Mouse (Mus musculus) heart, adult 2 months (tissue): ENCODE measurements around the gene Tgtp2. TPM values are rescaled to one million over a fixed set of nuclear protein-coding genes. Genes with fewer than 3 reads are reported as not detected.

Source experiments
- DNase-seq, 2 experiments: peaks; one replicate each; pipeline ENCODE4 v3.0.0; 2021
- H3K27ac ChIP-seq: fragments of 200-600 bp; 2 replicates; pipeline ENCODE4 v1.8.1; 2022
- H3K27me3 ChIP-seq: fragments of 200-500 bp; 2 replicates; pipeline ENCODE4 v1.6.1; 2012; ENCODE audit warnings: mild to moderate bottlenecking, low read length, inconsistent platforms, mixed read lengths; ENCODE audit not compliant: control insufficient read depth, insufficient read depth
- H3K36me3 ChIP-seq: fragments of 200-500 bp; 2 replicates; pipeline ENCODE4 v1.6.1; 2012; ENCODE audit warnings: low read length, inconsistent platforms; ENCODE audit not compliant: control insufficient read depth, insufficient read depth
- H3K4me1 ChIP-seq: fragments of 200-500 bp; 2 replicates; pipeline ENCODE4 v1.6.1; 2011; ENCODE audit warnings: low read length; ENCODE audit not compliant: control insufficient read depth, insufficient read depth
- H3K4me3 ChIP-seq: fragments of 200-600 bp; 2 replicates; pipeline ENCODE4 v1.8.1; 2022
- H3K79me2 ChIP-seq: fragments of 200-500 bp; replicated peaks from 2 replicates; pipeline ENCODE4 v1.6.1; 2012; ENCODE audit warnings: mild to moderate bottlenecking, inconsistent platforms, low read length, moderate library complexity, mixed read lengths; ENCODE audit not compliant: control insufficient read depth, insufficient read depth
- H3K9ac ChIP-seq: fragments of 200-500 bp; 2 replicates; pipeline ENCODE4 v1.6.1; 2012; ENCODE audit warnings: low read depth, mild to moderate bottlenecking, control low read depth, inconsistent platforms, low read length, mixed read lengths
- CTCF ChIP-seq: fragments of 200-600 bp; IDR thresholded peaks from 2 replicates; pipeline ENCODE4 v1.8.1; 2022; ENCODE audit warnings: antibody characterized with exemption, mild to moderate bottlenecking, moderate library complexity
- EP300 ChIP-seq: fragments of 200-500 bp; IDR thresholded peaks from 2 replicates; pipeline ENCODE4 v1.6.1; 2011; ENCODE audit warnings: low read depth, low read length, control low read depth; ENCODE audit not compliant: insufficient read depth
- POLR2A ChIP-seq: fragments of 200-500 bp; IDR thresholded peaks from 2 replicates; pipeline ENCODE4 v1.6.1; 2011; ENCODE audit warnings: mild to moderate bottlenecking, low read depth, low read length, control low read depth; ENCODE audit not compliant: insufficient read depth
- WGBS: fragments of 180-500 bp; shearing (Covaris S2); methylation state at CpG from one replicate; pipeline ENCODE4 v1.1.7; 2018; 5-methylcytosine and 5-hydroxymethylcytosine counted together
- intact Hi-C: fragments of 180-260 bp; cut with DNase I; formaldehyde crosslinking; loops from one replicate; pipeline ENCODE4 v1.15.1; 2025
- polyA plus RNA-seq: library from polyadenylated mRNA; depleted of rRNA; stranded (reverse); fragments of >200 nt; gene quantifications from 2 replicates; pipeline ENCODE4 v1.2.3, GENCODE M21; 2012
- total RNA-seq, 2 experiments: library from RNA; stranded (reverse); gene quantifications; 2 replicates each; pipeline ENCODE4 v1.2.3; 2021

Gene Tgtp2
- total and polyA plus RNA-seq, 3 experiments: 1.2 to 7.2 (median 6.9) TPM

DNA sequence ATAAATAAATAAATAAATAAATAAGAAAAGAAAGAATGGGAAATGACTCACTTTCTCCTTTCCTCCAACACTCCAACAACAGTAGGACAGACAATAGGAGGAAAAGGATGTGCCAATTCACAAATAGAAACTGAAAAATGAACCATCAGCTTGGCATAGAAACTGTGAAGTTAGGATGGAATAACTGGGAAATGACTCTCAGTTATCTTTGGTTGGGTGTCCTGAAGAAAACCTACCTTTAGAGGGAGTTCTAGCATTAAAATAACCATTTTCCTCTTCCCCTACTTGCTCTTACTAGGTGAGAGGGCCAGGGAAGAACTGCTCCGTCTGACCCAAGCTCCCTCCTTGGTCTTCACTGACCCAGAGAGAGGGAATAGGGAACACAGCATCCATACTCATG, 41.7 kb upstream of the Tgtp2 start:
- 42% methylated on average over 1 of the region's 1 CpGs for WGBS
- H3K79me2 ChIP-seq: no peaks in the 10 kb centered on the region
- intact Hi-C loops: loop anchor here (2.0 to 5.0 kb wide), 4 partner anchors 81 to 315 kb away; partner anchors contain the start of gene Btnl9

DNA sequence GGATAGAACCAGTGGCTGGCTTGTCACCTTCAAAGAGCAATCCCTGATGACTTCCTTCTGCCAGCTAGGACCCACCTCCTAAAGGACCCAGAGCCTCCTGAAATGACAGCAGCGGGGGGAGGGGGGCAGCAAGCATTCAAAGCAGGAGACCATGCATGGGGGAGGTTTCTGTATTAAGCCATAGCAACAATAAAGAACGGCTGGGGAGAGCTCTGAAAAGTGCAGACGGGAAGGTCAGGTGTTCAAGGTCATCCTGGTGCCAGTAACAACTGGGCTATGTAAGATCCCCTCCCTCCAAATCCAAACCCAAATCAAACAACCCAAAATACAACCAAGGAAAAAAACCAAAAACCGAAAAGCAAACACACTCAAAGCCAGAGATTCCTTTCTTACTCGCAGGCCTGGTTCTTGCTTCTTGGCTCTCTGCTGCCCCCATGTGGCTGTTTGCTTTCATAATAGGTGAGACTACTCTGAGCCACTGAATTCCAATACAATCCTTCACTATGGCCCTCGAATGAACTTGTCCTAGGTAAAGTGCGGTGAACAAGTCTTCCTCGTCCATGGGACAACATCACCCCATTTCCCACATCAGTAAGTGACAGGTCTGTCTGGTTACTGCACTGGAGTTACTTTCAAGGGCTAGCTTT, 39.2 kb upstream of the Tgtp2 start:
- DNase-seq: peak; percentile 84 to 88
- no peak overlapping the region for H3K4me3 ChIP-seq
- H3K79me2 ChIP-seq: no peaks in the 10 kb centered on the region
- no peak overlapping the region for H3K27ac ChIP-seq
- 13% methylated on average over 8 of the region's 8 CpGs for WGBS
- no peaks in the 10 kb centered on the region for H3K36me3 ChIP-seq
- H3K27me3 ChIP-seq: no peaks in the 10 kb centered on the region
- peaks cover 4% of the 10 kb centered on the region for H3K4me1 ChIP-seq
- H3K9ac ChIP-seq: no peak overlapping the region
- TF ChIP-seq CTCF (peak; percentile 92), EP300 (peak; percentile 73; the same call in 1 of the 2 replicates), POLR2A (no peak)
- intact Hi-C loops: loop anchor here (1.0 kb wide), 1 partner anchor 229 kb away; no protein-coding TSS in a partner anchor

More for the DNA sequence above, 41.7 kb upstream of the Tgtp2 start:
- peaks cover 5% of the 10 kb centered on the region for H3K4me1 ChIP-seq
- H3K4me3 ChIP-seq: no peak overlapping the region
- no peak overlapping the region for H3K9ac ChIP-seq
- H3K27ac ChIP-seq: peak overlapping the region; percentile 56
- H3K27me3 ChIP-seq: no peaks in the 10 kb centered on the region
- peaks cover 2% of the 10 kb centered on the region; the same call in 1 of the 2 replicates for H3K36me3 ChIP-seq
- DNase-seq: no peak
- TF ChIP-seq EP300 (no peak), CTCF (peak; percentile 63)

DNA sequence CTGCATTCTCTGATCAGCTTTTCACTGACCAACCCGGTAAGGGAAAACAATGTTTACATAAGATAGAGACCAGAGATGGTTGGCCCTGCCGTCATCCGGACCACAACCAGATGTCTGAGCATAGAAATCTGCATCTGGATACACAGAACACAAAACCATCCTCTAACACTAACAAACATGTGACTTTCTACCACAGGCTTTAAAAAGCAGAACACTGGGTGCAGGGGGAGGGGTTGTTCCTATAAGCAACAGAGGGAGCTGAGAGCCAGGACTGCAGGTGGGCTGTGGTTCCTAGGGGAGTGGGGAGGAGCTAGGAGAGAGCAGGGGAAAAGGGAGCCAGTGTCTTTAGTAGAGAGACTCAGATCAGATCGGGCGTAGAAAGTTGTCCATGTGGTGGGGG, 37.5 kb upstream of the Tgtp2 start:
- no peaks in the 10 kb centered on the region for H3K36me3 ChIP-seq
- H3K27ac ChIP-seq: no peak overlapping the region
- no peak for TF ChIP-seq POLR2A
- no peak for TF ChIP-seq CTCF
- TF ChIP-seq EP300: no peak
- no peak for DNase-seq
- no peak overlapping the region for H3K9ac ChIP-seq
- no peaks in the 10 kb centered on the region for H3K27me3 ChIP-seq
- WGBS: 58% methylated on average over 5 of the region's 5 CpGs
- H3K4me3 ChIP-seq: no peak overlapping the region
- H3K4me1 ChIP-seq: peaks cover 4% of the 10 kb centered on the region
- intact Hi-C loops: no loop called here
- H3K79me2 ChIP-seq: no peaks in the 10 kb centered on the region

DNA sequence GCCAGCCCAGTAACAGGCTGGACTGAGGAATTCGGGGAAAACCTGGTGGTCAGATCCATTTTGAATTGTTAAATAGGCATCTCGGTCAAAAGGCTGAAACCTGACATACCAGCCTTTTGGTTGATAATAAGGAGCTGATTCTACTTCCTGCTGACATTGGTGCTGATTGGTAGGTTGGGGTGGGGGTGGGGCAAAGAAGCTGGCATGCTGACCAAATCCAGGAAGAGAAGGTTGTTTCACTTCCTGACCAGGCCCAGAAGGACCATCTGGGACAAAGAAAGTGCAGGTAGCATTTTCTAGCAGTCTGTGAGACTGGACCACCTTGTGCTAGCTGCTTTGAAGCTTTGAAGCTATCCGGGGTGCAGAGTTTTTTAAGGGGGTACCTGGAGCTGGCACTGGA, 36.4 kb upstream of the Tgtp2 start:
- 76% methylated on average over 3 of the region's 3 CpGs for WGBS
- Histone ChIP-seq H3K9ac (no peak overlapping the region), H3K4me1 (no peaks in the 10 kb centered on the region), H3K79me2 (no peaks in the 10 kb centered on the region), H3K27ac (no peak overlapping the region), H3K36me3 (no peaks in the 10 kb centered on the region; the same call in 1 of the 2 replicates), H3K27me3 (no peaks in the 10 kb centered on the region), H3K4me3 (no peak overlapping the region)
- DNase-seq: no peak
- intact Hi-C loops: no loop called here
- TF ChIP-seq EP300 (no peak), CTCF (no peak), POLR2A (no peak)

DNA sequence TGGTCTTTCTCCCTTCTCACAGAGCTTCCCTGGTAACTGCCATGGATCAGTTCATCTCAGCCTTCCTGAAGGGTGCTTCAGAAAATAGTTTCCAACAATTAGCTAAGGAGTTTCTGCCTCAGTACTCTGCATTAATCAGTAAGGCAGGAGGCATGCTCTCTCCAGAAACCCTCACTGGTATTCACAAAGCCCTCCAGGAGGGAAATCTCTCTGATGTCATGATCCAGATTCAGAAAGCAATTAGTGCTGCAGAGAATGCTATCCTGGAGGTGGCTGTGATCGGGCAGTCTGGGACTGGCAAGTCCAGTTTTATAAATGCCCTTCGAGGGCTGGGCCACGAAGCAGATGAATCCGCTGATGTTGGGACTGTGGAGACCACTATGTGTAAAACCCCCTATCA, 31.4 kb upstream of the Tgtp2 start:
- H3K27me3 ChIP-seq: no peaks in the 10 kb centered on the region
- H3K9ac ChIP-seq: no peak overlapping the region
- WGBS: 86% methylated on average over 4 of the region's 4 CpGs
- no peak for TF ChIP-seq POLR2A
- H3K4me3 ChIP-seq: no peak overlapping the region
- no peaks in the 10 kb centered on the region; the same call in 1 of the 2 replicates for H3K36me3 ChIP-seq
- H3K27ac ChIP-seq: no peak overlapping the region
- DNase-seq: no peak
- intact Hi-C loops: no loop called here
- no peaks in the 10 kb centered on the region for H3K4me1 ChIP-seq
- H3K79me2 ChIP-seq: no peaks in the 10 kb centered on the region

- no peak for DNase-seq
- H3K4me1 ChIP-seq: no peaks in the 10 kb centered on the region
- intact Hi-C loops: no loop called here
- no peaks in the 10 kb centered on the region; the same call in 1 of the 2 replicates for H3K36me3 ChIP-seq
- no peaks in the 10 kb centered on the region for H3K79me2 ChIP-seq
- 0 out of 2 replicates have a peak overlapping the region, but pooled peaks have one; percentile 15 for H3K9ac ChIP-seq
- H3K27me3 ChIP-seq: no peaks in the 10 kb centered on the region
- no peak overlapping the region for H3K4me3 ChIP-seq
- 80% methylated on average over 6 of the region's 6 CpGs for WGBS
- H3K27ac ChIP-seq: no peak overlapping the region
- TF ChIP-seq POLR2A: no peak
These were observed 30.1 kb upstream of the Tgtp2 start for GRCm38 (mm10) chr11:49093861-49094660.
